Mouse (Mus musculus) forebrain, embryonic 16.5 days (tissue): Measurements from ENCODE around the gene Adarb1. TPM values are rescaled to one million over a fixed set of nuclear protein-coding genes. Genes with fewer than 3 reads are reported as not detected.

Experiments used
- ATAC-seq: fragments of 200-750 bp; cut with Nextera tagmentation; 2 replicates; pipeline ENCODE4 v1.8.0; 2017; ENCODE audit warnings: mild to moderate bottlenecking, moderate library complexity
- H3K27ac ChIP-seq: fragments of 300-500 bp; sonication (generic); 2 replicates; pipeline ENCODE4 v1.5.1; 2014; ENCODE audit warnings: low read length, control low read depth
- H3K27me3 ChIP-seq: fragments of 300-500 bp; sonication (generic); replicated peaks from 2 replicates; pipeline ENCODE4 v1.6.1; 2014; ENCODE audit warnings: low read length; ENCODE audit not compliant: control insufficient read depth, insufficient read depth
- H3K36me3 ChIP-seq: fragments of 300-500 bp; sonication (generic); 2 replicates; pipeline ENCODE4 v1.6.1; 2014; ENCODE audit not compliant: control insufficient read depth, insufficient read depth
- H3K4me1 ChIP-seq: fragments of 300-500 bp; sonication (generic); replicated peaks from 2 replicates; pipeline ENCODE4 v1.6.1; 2014; ENCODE audit warnings: low read length; ENCODE audit not compliant: control insufficient read depth, insufficient read depth
- H3K4me2 ChIP-seq: fragments of 300-500 bp; sonication (generic); 2 replicates; pipeline ENCODE4 v1.6.1; 2014; ENCODE audit warnings: mild to moderate bottlenecking, low read length, control low read depth
- H3K4me3 ChIP-seq: fragments of 300-500 bp; sonication (generic); replicated peaks from 2 replicates; pipeline ENCODE4 v1.5.1; 2014; ENCODE audit warnings: mild to moderate bottlenecking, low read length, control low read depth
- H3K9ac ChIP-seq: fragments of 300-500 bp; sonication (generic); replicated peaks from 2 replicates; pipeline ENCODE4 v1.6.1; 2014; ENCODE audit warnings: low read depth, low read length, control low read depth
- H3K9me3 ChIP-seq: fragments of 300-500 bp; sonication (generic); 2 replicates; pipeline ENCODE4 v1.6.1; 2016; ENCODE audit warnings: low read length; ENCODE audit not compliant: control insufficient read depth
- WGBS: fragments of 180-500 bp; shearing (Covaris S2); extraction: QIAGEN DNeasy Blood & Tissue Kit; methylation state at CpG from one replicate; pipeline ENCODE4 v1.1.7; 2014; 5-methylcytosine and 5-hydroxymethylcytosine counted together
- polyA plus RNA-seq: library from polyadenylated mRNA; unstranded; fragments of >200 nt; fragmentation: Nextera tagmentation; extraction: Ambion mirVana; gene quantifications from 2 replicates; pipeline ENCODE4 v1.2.1, GENCODE M21; 2015

The Adarb1 gene
- polyA plus RNA-seq, 1 experiment from 2014 or later = 17.8 TPM

DNA sequence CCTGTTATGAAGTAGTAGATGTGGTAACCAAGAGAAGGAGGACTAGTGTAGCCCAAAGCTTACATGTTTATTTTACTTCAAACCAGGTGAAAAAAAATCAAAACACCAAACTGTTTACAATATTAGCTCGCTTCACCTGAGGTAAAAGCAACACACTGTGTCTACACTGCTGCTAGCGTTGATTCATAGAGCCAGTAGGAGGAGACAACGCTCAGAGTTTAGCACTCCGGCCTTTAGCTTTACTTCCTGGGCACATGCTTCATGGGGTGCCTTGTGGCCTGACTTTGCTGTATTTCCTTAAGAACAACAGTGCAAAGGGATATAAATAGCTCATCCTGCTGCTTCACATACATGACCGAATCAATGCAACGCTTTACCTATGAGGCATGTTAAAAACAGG is 60.1 kb downstream of the Adarb1 start:
- Histone ChIP-seq H3K9ac (no peak overlapping the region), H3K4me1 (no peaks in the 10 kb centered on the region), H3K4me3 (no peak overlapping the region), H3K36me3 (no peaks in the 10 kb centered on the region), H3K27me3 (no peaks in the 10 kb centered on the region), H3K27ac (no peak overlapping the region), H3K9me3 (no peaks in the 10 kb centered on the region), H3K4me2 (no peak overlapping the region)
- WGBS = 90% methylated on average over 6 of the region's 6 CpGs
- ATAC-seq = no peak

DNA sequence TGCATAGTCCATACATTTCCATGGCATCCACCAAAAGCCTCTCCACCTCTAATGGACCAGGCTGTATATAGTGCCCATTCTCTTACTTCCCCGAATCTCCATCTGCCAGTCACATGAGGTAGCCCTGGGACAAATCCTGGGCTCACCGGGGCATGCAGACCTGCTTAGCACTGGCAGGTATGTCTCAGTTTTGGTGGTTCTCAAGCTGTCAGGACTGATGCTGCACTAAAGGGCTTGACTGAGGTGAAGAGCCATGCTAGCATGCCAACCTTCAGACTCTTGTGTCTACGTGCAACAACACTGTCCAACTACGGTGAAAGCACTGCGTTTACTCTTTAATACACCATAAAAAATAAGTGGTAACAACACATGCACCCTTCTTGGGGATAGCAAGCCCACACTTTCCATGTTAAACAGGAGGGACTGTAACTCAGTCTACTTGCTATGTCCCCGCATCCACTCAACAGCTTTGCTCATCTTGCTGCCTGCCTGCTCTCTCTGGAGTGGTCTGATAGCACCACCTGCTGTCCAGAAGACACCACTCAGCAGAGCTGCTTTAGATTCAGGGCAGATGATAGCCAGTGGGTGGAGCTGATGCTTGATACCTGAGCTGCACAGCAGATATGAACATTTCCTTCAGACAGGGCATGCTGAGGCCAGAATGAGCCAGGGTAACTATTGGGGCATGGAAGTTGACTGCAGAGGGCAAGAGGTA is 64.9 kb downstream of the Adarb1 start:
- Histone ChIP-seq H3K4me2 (no peak overlapping the region), H3K9me3 (no peaks in the 10 kb centered on the region), H3K4me1 (no peaks in the 10 kb centered on the region), H3K36me3 (no peaks in the 10 kb centered on the region), H3K9ac (no peak overlapping the region), H3K27me3 (no peaks in the 10 kb centered on the region), H3K27ac (no peak overlapping the region), H3K4me3 (no peak overlapping the region)
- 83% methylated on average over 6 of the region's 6 CpGs for WGBS
- ATAC-seq = peak; percentile 92

DNA sequence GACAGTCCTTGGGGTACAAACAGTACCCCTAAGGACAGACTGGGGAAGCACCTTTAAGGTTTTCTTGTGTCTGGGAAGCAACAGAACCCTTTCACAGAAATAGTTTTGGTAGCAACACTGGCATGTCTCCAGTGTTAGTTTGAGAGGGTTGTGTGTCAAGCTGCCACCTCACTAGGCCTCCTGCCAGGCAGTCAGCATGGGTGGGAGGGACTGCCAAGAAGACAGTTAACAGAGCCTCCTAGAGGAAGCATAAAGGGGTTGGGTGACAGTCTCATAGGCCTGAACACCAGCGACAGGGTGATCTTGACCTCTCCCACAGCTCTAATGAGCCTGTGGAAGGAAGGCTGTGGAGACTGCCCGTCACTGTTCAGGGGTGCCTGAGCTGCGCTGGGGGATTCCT is 75.2 kb downstream of the Adarb1 start:
- Histone ChIP-seq H3K9me3 (no peaks in the 10 kb centered on the region), H3K9ac (no peak overlapping the region), H3K27me3 (no peaks in the 10 kb centered on the region), H3K4me2 (no peak overlapping the region), H3K36me3 (no peaks in the 10 kb centered on the region), H3K27ac (no peak overlapping the region), H3K4me3 (no peak overlapping the region), H3K4me1 (peaks cover 33% of the 10 kb centered on the region)
- WGBS = 65% methylated on average over 3 of the region's 3 CpGs
- peak; percentile 34; the same call in 1 of the 2 replicates for ATAC-seq

DNA sequence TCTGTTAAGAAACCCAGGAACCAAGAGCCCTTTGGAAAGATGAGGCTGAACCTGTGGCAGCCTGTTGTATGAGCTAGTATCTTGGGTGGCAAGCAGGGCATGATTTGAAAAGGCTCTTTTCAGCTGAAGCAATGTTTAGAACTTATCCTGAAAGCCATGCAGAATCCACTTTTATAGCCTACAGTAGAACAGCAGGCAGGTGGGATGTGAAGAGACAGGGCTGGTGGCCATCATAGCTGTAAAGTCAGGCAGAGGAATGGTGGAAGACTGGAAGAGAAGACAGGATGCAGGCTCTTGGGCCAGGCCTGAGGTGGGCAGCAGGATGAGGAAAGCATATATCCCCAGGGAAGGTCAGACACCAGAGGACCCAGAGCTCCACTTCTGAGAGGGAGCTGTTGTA is 76.4 kb downstream of the Adarb1 start:
- Histone ChIP-seq H3K27me3 (no peaks in the 10 kb centered on the region), H3K4me3 (no peak overlapping the region), H3K36me3 (no peaks in the 10 kb centered on the region), H3K9me3 (no peaks in the 10 kb centered on the region), H3K4me2 (no peak overlapping the region), H3K27ac (no peak overlapping the region), H3K9ac (no peak overlapping the region), H3K4me1 (peaks cover 33% of the 10 kb centered on the region)
- no peak for ATAC-seq

DNA sequence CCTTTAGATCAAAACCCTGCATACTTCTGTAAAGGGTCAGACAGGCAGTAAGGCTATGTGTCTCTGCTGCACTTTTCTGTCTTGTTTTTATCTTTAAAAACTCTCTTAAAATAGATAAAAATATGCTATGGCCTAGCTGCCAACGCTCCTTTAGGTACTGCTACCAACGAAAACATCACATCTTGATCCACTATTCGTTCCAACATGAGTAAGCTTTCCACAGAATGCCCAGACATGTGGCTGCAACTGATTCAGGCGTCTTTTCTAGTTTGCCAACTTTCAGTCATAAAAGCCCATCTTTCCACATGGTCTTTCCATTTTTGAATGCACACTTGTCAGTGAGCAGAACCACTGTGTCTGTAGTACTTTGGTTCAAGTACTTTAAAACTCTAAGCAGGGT is 77.0 kb downstream of the Adarb1 start:
- 60% methylated on average over 4 of the region's 4 CpGs for WGBS
- Histone ChIP-seq H3K4me3 (no peak overlapping the region), H3K9me3 (no peaks in the 10 kb centered on the region), H3K4me1 (peaks cover 33% of the 10 kb centered on the region), H3K9ac (no peak overlapping the region), H3K27me3 (no peaks in the 10 kb centered on the region), H3K4me2 (no peak overlapping the region), H3K36me3 (no peaks in the 10 kb centered on the region), H3K27ac (no peak overlapping the region)
- no peak for ATAC-seq

DNA sequence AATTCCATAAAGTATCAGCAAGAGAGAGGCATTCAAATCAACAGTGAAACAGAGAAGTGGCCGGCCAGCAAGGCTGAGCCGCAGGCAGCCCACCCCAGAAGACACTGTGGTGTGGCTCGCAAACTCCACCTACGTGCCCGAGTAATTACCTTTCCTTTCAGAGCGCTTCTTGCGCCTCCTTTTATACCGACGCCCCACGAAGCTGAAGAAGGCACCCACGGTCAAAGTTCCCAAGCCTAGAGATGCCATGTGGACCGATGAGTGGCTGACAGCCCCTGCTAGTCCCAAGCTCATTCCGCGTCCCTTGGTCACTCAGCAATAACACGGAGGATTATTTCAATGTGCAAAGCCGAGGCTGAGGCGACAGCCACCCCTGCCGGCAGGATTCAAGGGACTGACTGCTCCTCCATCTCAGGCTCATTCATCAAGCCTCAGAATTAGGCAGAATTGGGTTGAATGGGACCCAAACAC is 78.2 kb downstream of the Adarb1 start:
- peak; percentile 81 for ATAC-seq
- Histone ChIP-seq H3K9me3 (no peaks in the 10 kb centered on the region), H3K27ac (no peak overlapping the region), H3K27me3 (no peaks in the 10 kb centered on the region), H3K9ac (peak overlapping the region; percentile 61), H3K36me3 (no peaks in the 10 kb centered on the region), H3K4me3 (peak overlapping the region; percentile 42), H3K4me1 (peaks cover 33% of the 10 kb centered on the region), H3K4me2 (peak overlapping the region; percentile 87)
- under 1% methylated on average over 18 of the region's 18 CpGs for WGBS

DNA sequence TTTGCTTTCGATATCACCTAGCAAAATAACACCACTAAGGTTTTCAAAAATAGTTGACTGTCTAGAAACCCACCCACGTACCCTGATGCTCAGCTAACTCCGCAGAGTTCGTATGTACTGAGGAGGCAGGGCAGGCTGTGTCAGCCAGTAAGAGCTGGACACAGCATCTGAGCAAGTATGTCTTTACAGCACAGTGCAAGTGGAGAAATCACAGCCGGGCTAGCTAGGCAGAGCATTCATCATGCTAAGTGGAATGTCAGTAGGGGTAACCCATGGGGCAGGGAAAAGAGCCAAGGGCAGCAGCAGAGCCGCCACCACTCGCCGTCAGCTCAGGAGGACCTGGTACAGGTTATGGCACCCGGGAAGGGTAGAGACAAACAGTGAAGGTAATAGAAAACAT is 84.6 kb downstream of the Adarb1 start:
- ATAC-seq = no peak
- Histone ChIP-seq H3K36me3 (no peaks in the 10 kb centered on the region), H3K27ac (no peak overlapping the region), H3K4me2 (no peak overlapping the region), H3K4me1 (no peaks in the 10 kb centered on the region; the same call in 1 of the 2 replicates), H3K9ac (no peak overlapping the region), H3K27me3 (no peaks in the 10 kb centered on the region), H3K4me3 (no peak overlapping the region), H3K9me3 (no peaks in the 10 kb centered on the region)
- WGBS = 84% methylated on average over 9 of the region's 9 CpGs

DNA sequence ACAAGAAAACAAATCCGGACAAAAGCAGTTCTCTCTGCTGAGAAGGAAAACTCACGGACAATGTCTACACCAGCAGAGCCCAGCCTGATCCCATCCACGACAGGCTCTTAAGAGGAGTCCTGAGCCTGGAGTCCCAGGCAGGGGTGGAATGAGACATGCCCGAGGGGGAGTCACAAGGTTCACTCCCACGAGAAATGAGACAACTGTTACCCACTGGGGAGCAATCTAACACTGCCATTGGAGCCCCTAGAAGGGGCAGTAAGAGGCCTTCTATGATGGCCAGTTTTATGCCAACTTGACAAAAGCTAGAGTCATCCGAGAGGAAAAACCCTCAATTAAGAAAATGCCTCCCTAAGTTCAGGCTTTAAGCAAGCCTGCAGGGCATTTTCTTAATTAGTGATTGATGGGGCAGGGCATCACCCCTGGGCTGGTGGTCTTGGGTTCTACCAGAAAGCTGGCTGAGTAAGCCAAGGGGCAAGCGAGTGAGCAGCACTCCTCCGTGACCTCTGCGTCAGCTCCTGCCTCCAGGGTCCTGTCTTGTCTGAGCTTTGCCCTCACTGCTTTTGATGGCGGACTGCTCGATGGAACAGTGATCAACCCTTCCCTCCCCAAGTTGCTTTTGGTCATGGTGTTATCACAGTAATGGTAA is 88.5 kb downstream of the Adarb1 start:
- H3K4me1 ChIP-seq = peaks cover 8% of the 10 kb centered on the region
- H3K27ac ChIP-seq = no peak overlapping the region
- H3K4me3 ChIP-seq = no peak overlapping the region
- no peaks in the 10 kb centered on the region for H3K36me3 ChIP-seq
- no peaks in the 10 kb centered on the region for H3K27me3 ChIP-seq
- H3K9me3 ChIP-seq = no peaks in the 10 kb centered on the region
- no peak for ATAC-seq
- no peak overlapping the region for H3K9ac ChIP-seq
- 62% methylated on average over 11 of the region's 11 CpGs for WGBS
- no peak overlapping the region for H3K4me2 ChIP-seq

DNA sequence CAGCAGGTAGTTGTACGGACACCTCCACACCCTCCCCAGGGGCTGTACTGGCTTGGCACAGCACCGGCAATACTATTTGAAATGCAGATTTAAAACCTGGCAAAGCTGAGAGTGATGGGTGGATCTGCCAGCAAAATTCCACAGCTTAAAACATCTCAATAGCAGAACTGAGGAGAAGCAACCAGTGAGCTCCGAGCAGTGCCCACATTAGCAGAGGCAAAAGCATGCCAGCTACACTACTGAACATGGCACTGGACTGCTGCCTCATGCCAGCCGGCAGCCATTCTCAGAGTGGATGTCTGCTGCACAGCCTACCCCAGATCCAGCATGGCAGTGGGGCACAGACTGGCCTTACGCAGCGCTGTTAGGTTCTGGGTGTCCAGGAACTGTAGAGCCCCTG is 93.4 kb downstream of the Adarb1 start:
- H3K9me3 ChIP-seq = no peaks in the 10 kb centered on the region
- no peaks in the 10 kb centered on the region for H3K36me3 ChIP-seq
- no peak overlapping the region for H3K9ac ChIP-seq
- H3K4me1 ChIP-seq = peaks cover 9% of the 10 kb centered on the region
- H3K4me3 ChIP-seq = no peak overlapping the region
- H3K27ac ChIP-seq = no peak overlapping the region
- ATAC-seq = peak; percentile 62
- H3K4me2 ChIP-seq = no peak overlapping the region
- H3K27me3 ChIP-seq = no peaks in the 10 kb centered on the region
- WGBS = 58% methylated on average over 6 of the region's 6 CpGs
